Mouse (Mus musculus) megakaryocyte, embryonic 14.5 days (primary cell): Measurements from ENCODE around the gene Rarres2.

Experiments
- FLI1 ChIP-seq: IDR thresholded peaks from 2 replicates; pipeline ENCODE4 v1.6.1; 2012; ENCODE audit warnings: low read length, inconsistent platforms, mixed read lengths
- GATA1 ChIP-seq: IDR thresholded peaks from 3 replicates; pipeline ENCODE4 v1.6.1; 2012; ENCODE audit warnings: mixed read lengths, low read length, inconsistent platforms, borderline replicate concordance

DNA sequence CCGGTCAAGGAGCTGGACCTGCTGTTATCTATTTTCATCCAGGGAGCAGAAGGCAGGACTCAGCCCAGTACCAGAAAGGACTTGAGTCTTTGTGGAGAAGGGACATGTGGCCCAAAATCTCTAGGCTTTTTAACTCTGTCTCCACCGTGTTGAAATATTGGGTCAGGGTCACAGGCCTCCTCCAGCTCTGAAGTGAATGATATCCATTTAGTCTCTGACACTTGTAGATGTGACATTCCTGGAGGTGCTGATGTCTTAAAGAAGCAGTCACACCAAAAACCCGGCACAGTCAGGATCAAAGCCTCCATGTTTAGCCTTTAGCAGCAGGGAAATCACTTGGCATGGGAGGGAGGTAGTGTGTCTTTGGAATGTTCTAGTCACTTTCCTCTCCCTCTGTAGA is 31.9 kb downstream of the Rarres2 start:
- TF ChIP-seq GATA1 (no peak), FLI1 (no peak)
